Comparison of ENCODE assay signal across 7 mouse cellular contexts in genomic region chr19:4396081-4396997, GRCm38 (mm10). TPM values are rescaled to one million over a fixed set of nuclear protein-coding genes. Genes with fewer than 3 reads are reported as not detected.
DNase-seq lines count a peak whose midpoint lies in the region; ATAC-seq lines count a peak whose summit lies in the region.

No protein-coding gene starts in this region.

- H3K27me3 ChIP-seq in limb, embryonic 12.5 days = peaks cover 4% of the 10 kb centered on the region
- H3K27me3 ChIP-seq in midbrain, embryonic 13.5 days = no peaks in the 10 kb centered on the region

- DNase-seq in R1 (ENCODE audit: low read depth, low spot score) = peak; percentile 23
- DNase-seq in cerebellum, postnatal 25 days = peak; percentile 55 to 62
- peak; percentile 9 to 18 for DNase-seq in gastrocnemius, adult 8-10 months (ENCODE audit: low spot score in 2 of 2)
- DNase-seq in induced T-regulatory cell, adult 2 months (ENCODE audit: low read depth) = peak; percentile 56
- peak; percentile 63 to 73 for DNase-seq in spleen, postnatal 10 days (ENCODE audit: low spot score in 2 of 2)

- peak overlapping the region; percentile 99 for H3K4me3 ChIP-seq in limb, embryonic 12.5 days (replicated peaks)
- peak overlapping the region; percentile 98 for H3K4me3 ChIP-seq in midbrain, embryonic 13.5 days (replicated peaks)

- peak overlapping the region; percentile 96 for H3K27ac ChIP-seq in limb, embryonic 12.5 days
- peak overlapping the region; percentile 97 for H3K27ac ChIP-seq in midbrain, embryonic 13.5 days

- peak overlapping the region; percentile 100 for H3K9ac ChIP-seq in limb, embryonic 12.5 days (replicated peaks)
- H3K9ac ChIP-seq in midbrain, embryonic 13.5 days (replicated peaks) = peak overlapping the region; percentile 100

- H3K36me3 ChIP-seq in limb, embryonic 12.5 days = peaks cover 20% of the 10 kb centered on the region
- no peaks in the 10 kb centered on the region for H3K36me3 ChIP-seq in midbrain, embryonic 13.5 days

- 0 out of 2 replicates have a peak, but pooled peaks have one; percentile 23 for ATAC-seq in limb, embryonic 12.5 days (ENCODE audit: insufficient number of reproducible peaks, insufficient read depth, low FRiP score, low TSS enrichment, low read depth)
- ATAC-seq in midbrain, embryonic 13.5 days = peak; percentile 65

- WGBS in limb, embryonic 12.5 days = under 1% methylated on average over 78 of the region's 80 CpGs
- under 1% methylated on average over 80 of the region's 80 CpGs for WGBS in midbrain, embryonic 13.5 days

- no peaks in the 10 kb centered on the region for H3K9me3 ChIP-seq in limb, embryonic 12.5 days
- H3K9me3 ChIP-seq in midbrain, embryonic 13.5 days = no peaks in the 10 kb centered on the region

- H3K4me1 ChIP-seq in limb, embryonic 12.5 days (replicated peaks) = peaks cover 21% of the 10 kb centered on the region
- peaks cover 39% of the 10 kb centered on the region for H3K4me1 ChIP-seq in midbrain, embryonic 13.5 days (replicated peaks)

- H3K4me2 ChIP-seq in limb, embryonic 12.5 days = peak overlapping the region; percentile 87
- H3K4me2 ChIP-seq in midbrain, embryonic 13.5 days (replicated peaks) = peak overlapping the region; percentile 97

RNA-seq across cellular contexts. Expression of gene Kdm2a, which starts 1.7 kb away (rescaled TPM):
- 10 to 100 TPM; 30.2 to 37.7 (median 37.2) TPM for total RNA-seq in gastrocnemius, adult 8-10 months (2022)
- polyA plus RNA-seq in limb, embryonic 12.5 days (2016; fragmentation: Nextera tagmentation; extraction: Ambion mirVana) = 56.3 and 63.9 TPM in 2 replicates
- 37.5 and 43.0 TPM in 2 replicates for polyA plus RNA-seq in midbrain, embryonic 13.5 days (2015; fragmentation: Nextera tagmentation; extraction: Ambion mirVana)

RNA-seq across cellular contexts. Expression of gene Rhod, which starts 42.9 kb away (rescaled TPM):
- total RNA-seq in gastrocnemius, adult 8-10 months (2022) = under 1 TPM; 0.39 to 0.64 (median 0.55) TPM
- polyA plus RNA-seq in limb, embryonic 12.5 days (2016; fragmentation: Nextera tagmentation; extraction: Ambion mirVana) = 39.2 and 55.1 TPM in 2 replicates
- polyA plus RNA-seq in midbrain, embryonic 13.5 days (2015; fragmentation: Nextera tagmentation; extraction: Ambion mirVana) = 4.2 and 10.3 TPM in 2 replicates

Comparison
In these comparisons a context has a peak if more than half of its experiments do, and no peak if none do; other contexts are left out.
1. Peak in every context shown above with its lines: DNase-seq, ATAC-seq, H3K4me3 ChIP-seq and H3K27ac ChIP-seq.
2. DNase-seq: peak in every context shown above with its lines; median percentile 68 in spleen, postnatal 10 days; 58 in cerebellum, postnatal 25 days; 56 in induced T-regulatory cell, adult 2 months; 23 in R1; 14 in gastrocnemius, adult 8-10 months.